Mouse (Mus musculus) CD4-positive, CD25-positive, alpha-beta regulatory T cell, adult 2 months (primary cell): ENCODE results near the gene Ndufa4l2.

Experiments
- DNase-seq: peaks from one replicate; pipeline ENCODE4 v3.0.0-alpha.2; 2012; ENCODE audit warnings: low read depth, low spot score

Gene Ndufa4l2

DNA sequence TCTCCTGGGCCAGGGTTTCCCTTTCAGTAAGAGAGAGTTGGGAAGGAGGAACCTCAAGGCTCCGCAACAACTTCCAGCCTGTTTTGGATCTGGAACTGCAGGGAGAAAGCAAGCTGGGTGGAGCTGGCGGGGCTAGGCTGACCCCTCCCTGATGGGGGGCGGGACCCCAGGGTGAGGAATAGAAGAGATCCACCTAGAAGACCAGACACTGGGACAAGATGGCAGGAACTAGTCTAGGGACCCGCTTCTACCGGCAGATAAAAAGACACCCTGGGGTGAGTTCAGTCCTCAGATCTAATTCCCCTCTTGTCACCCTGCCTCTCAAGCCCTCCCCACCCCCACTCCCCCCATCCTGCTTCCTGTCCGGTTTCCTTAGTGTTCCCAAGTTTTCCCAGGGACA is at the start of gene Ndufa4l2:
TSS of gene Ndufa4l2 (plus strand) at position 204 of the 400 bp plus-strand sequence.
- DNase-seq = no peak

DNA sequence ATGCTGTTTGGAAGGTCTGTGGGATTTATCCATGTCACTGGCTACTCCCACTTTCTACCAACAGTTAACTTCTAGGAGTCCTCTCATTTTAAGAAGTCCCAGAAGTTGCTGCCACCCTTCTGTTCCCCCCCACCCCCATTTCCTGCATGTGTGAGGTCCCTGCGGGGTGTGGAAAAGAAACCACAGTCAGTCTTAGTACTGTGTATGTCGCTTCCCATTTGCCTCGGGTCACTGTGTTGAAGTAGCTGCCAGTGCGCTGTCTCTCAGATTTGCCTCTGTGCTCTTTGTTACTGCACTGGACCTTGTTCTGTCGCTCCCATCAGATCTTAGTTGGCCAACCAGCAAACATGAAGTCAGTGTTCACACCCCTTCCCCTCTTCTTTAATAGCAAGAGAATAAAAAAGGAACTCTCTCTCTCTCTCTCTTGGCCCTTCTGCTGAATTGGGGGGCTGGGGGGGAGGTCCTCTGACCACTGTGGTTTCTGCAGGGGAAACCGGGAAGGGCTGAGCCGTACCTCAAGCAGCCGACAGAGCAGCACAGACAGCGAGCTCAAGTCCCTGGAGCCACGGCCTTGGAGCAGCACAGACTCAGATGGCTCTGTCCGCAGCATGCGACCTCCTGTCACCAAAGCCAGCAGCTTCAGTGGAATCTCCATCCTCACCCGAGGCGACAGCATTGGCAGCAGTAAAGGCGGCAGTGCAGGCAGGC is 43.3 kb upstream of the Ndufa4l2 start:
- peak; percentile 45 for DNase-seq

- DNase-seq = no peak
Measured at GRCm38 (mm10) chr10:127472722-127473121, 42.0 kb upstream of the Ndufa4l2 start.

DNA sequence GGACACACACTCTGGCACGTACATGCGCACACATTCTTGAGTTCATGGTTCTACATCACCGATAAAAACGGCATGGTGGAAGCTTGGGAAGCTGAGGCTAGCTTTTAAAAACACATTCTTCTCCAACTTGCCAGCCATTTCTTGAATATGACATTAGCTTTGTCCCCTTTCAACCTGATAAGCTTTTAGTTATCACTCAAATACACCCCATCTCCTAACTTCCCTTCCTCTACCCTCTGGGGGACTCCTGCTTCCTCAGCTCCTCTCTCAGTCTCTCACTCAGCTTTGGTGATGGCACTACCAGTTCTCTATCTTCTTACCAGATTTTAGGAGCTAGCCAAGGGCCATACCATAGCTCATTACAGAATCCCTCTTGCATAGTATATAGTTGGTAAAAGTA is 39.6 kb upstream of the Ndufa4l2 start:
- no peak for DNase-seq

GRCm38 (mm10) chr10:127476541-127476940 is 38.2 kb upstream of the Ndufa4l2 start:
- DNase-seq = no peak

- no peak for DNase-seq
Measured at GRCm38 (mm10) chr10:127477301-127477700, 37.5 kb upstream of the Ndufa4l2 start.

DNA sequence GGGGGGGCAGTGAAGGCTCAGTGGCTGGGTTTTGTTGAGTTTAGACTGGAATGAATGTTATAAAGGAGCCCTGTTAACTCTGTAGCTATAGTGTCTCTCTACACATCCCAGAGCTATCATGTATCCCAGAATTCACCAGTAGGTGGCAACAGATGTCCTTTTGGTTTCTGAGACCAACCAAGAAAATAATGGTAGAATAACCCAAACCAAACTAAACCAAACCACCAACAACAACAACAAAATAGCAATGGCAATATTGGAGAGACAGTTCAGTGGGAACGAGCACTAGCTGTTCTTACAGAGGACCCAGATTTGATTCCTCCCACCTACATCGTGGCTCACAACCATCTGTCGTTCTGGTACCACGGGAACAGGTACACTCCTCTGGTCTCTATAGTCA is 35.6 kb upstream of the Ndufa4l2 start:
- DNase-seq = peak; percentile 42

GRCm38 (mm10) chr10:127480833-127481813 is 33.6 kb upstream of the Ndufa4l2 start:
- DNase-seq = no peak

GRCm38 (mm10) chr10:127485235-127485634 is 29.5 kb upstream of the Ndufa4l2 start:
- DNase-seq = no peak

- no peak for DNase-seq
Measured at GRCm38 (mm10) chr10:127488856-127489255, 25.9 kb upstream of the Ndufa4l2 start.

DNA sequence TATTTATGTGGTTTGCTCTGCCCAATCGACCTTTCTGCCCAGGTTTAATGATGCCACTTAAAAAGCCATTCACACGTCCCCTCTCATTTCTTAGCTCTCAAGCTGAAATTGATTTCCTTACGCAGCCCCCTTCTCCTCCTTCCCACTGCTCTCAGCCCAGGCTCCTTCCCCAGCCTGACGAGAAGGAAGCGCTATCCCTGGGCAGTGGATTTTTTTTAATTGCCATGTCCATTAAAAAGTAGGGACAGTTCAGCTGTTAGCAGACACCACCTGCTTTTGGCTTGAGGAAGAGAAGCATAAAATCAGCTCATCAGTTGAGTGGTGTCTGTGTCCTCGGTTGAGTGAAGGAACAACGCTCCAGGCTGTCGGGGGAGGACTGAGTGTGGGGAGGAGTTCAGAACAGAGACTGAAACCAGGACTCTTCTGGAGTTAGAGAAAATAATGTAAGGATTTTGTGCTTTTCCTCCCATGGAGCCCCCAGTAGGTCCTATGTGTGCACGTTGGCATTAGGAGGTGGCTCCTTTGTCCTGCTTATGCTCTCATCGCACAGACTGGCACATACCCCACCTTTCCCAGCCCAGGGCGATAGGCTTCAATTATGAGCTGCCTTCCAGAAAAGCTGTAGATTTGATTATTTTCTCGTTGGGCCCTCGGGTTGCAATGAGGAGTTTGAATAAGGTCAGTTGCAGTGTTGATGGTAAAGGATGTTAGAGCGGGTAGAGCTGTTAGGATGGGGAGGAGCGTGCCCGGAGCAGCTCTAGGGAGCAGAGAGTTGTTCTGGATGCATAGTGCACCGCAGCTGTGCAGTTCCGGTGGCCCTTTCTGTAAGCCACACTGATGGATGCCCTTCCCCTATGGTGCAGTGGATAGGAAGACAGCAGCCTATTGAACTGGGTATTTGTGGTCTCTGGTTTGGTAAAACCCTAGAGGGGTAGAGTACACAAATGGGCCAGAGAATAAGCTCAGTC is 24.3 kb upstream of the Ndufa4l2 start:
- no peak for DNase-seq

DNA sequence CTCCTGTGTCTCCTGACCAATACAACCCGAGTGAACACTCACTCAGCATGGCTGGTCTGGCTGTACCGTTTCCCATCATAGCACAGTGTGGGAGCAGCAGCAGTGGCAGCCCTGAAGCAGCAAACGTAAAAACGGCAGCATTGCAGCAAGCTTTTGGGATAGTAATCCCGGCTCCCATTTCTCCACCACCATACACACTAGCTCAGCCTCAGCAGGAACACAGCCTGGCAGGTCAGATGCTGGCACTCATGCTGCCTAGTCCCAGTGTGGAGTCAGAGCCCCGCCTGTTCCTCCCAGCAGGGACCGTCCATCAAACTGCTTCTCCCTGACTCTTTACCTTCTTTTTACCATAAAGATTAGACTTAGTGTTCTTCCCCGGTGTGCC is 23.6 kb upstream of the Ndufa4l2 start:
- DNase-seq = no peak

- no peak for DNase-seq
Measured at GRCm38 (mm10) chr10:127492118-127492517, 22.6 kb upstream of the Ndufa4l2 start.

DNA sequence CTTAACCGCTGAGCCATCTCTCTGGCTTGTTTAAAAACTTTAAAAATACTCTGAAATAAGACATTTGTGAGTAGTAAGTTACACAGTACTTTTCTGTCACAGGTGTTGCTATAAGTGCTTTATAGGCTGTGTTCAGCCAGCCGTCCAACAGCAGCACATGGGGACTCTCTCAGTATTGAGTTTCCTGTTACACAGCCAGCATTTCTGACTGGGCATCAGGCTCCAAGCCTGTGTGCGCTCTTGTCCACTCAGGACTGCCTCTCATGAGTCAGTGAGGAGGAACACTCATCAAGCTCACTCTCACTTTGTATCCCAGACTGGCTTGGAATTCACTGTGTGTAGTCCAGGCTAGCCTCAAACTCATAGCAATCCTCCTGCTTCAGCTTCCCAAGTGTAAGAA is 18.6 kb upstream of the Ndufa4l2 start:
- DNase-seq = no peak

DNA sequence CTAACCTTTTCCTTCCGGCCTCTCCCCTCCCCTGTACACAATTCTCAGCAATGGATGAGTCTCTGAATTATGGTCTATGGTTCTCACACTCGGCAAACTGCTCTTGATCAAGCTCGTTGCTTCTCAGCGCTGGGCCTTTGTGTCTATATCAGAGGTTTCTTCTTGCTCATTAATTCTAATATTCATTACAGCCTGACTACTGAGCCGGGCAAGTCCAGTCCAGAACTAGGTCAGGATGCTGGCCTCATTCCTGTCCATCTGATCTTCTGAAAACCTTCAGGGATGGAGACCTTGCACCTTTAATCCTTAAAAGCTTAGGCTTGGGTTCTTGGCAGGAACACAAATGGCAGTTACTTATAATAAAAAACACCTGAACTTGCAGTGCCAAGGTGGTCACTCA is 15.3 kb upstream of the Ndufa4l2 start:
- DNase-seq = no peak

DNA sequence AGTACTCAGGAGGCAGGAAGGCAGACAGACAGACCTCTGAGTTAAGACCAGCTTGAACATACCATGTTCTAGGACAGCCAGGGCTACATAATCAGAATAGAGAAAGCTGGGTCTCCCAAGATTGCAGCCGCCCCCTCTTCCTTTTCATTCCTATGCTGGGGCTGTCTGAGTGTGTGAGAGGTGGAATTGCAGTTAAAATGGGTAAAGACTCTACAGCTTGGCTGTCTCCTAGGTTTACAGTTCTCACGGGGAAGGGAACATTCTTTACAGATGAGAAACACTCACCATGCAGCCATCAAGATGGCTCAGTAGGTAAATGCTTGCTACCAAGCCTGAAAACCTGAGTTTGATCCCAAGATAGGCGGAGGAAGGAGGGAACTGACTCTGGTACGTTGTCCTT is 14.7 kb upstream of the Ndufa4l2 start:
- no peak for DNase-seq

GRCm38 (mm10) chr10:127500894-127501893 is 13.6 kb upstream of the Ndufa4l2 start, which contains the start of gene Stac3:
Stac3 (plus strand) TSS chr10:127501686.
- no peak for DNase-seq

DNA sequence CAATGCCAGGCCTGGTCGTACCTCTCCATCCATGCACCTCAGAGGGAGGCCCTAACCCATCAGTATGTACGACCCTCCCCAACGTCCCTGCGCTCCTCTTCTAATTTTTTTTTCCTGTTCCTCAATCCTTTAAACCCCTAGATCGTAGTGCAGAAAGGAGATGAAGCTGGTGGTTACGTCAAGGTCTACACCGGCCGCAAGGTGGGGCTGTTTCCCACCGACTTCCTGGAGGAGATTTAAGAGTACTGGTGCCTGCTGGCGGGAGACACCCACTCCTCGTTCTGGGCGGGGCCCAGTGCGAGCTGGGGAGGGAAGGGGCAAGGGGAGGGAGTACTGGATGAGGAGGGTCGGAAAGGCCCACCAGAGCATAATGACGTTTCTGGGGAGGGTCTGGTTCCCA is 6.5 kb upstream of the Ndufa4l2 start:
- DNase-seq = peak; percentile 91

GRCm38 (mm10) chr10:127509051-127509836 is 5.5 kb upstream of the Ndufa4l2 start:
- DNase-seq = peak; percentile 91
